Mouse (Mus musculus) left cerebral cortex, adult 6 months (tissue): ENCODE measurements around the gene Gm17662. TPM values are rescaled to one million over a fixed set of nuclear protein-coding genes. Genes with fewer than 3 reads are reported as not detected.

Experiments
- long read RNA-seq, 2 experiments: library from polyadenylated mRNA; unstranded; transcript quantifications; one replicate each; pipeline ENCODE4 v2.0.0; 2019 to 2020
- polyA plus RNA-seq: library from polyadenylated mRNA; unstranded; fragments of <200 nt; fragmentation: Nextera tagmentation; gene quantifications from 2 replicates; pipeline ENCODE4 v1.2.3, GENCODE M21; 2021

Gm17662 gene
- not detected in 2 replicates for polyA plus RNA-seq
- long read RNA-seq, experiment 1, result 0 reads
- long read RNA-seq, experiment 2, result 0 reads

GRCm38 (mm10) chr4:104857029-104857428 lies at the start of gene Gm17662:
TSS of gene Gm17662 (plus strand) at chr4:104857329.

DNA sequence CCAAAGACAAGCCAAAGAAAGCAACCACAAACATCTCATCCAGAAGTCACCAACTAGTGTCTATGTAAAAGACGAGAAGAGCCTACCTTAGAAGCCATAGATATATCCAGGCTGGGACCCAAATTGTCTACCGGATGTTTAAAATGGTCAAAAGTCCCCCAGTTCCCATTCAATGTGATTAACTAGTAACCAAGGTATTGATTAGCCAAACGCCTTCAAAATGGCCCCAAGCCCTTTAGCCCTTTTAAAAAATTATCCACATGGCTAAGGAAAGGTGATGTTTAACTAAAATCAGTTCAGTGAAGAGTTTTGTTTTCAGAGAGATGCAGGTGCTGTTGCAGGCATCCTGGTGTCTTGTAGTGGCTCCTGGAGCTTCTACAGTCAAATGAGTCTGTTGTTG lies 19.2 kb downstream of the Gm17662 start, which contains the start of gene C8a:
Gene C8a (minus strand): TSS at position 76 of the 400 bp plus-strand sequence.

Other genes with a start within 250 kb of the Gm17662 start
- not detected in 2 replicates for gene C8b, start 91.0 kb upstream of the Gm17662 start, polyA plus RNA-seq
- gene C8a, start 19.1 kb downstream of the Gm17662 start, polyA plus RNA-seq, result 0.03 TPM in 1 of 2 replicates, not detected in the other
- gene Fyb2, start 56.1 kb downstream of the Gm17662 start, polyA plus RNA-seq, result 0.20 and 0.47 TPM in 2 replicates